Mouse (Mus musculus): ENCODE measurements at regions not wholly inside any gene's neighbourhood (a gene's known extent, or its start where the extent isn't known, plus 50 kb on each side); places are given as distances from the start of the nearest gene placed in this dataset.

DNA sequence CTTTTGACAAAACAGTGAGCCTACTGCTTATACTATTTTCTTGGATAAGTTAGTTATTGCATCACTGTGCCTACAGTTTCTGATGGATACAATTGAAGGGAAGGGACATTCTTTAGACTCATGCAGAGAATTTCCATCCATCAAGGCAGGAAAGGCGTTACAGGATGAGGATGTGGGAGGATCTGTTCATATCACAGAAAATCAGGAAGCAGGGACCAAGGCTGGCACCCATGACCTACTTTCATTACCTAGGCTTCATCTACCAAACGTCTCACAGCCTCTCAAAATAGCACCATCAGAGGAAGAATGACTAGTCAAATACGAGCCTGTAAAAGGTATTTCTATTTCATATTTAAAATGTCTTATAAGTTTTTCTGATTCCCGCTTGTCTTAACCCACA is 56.4 kb downstream of the Fam181b start:
- intact Hi-C loops (cut with DNase I), result no loop called here
- H3K4me3 ChIP-seq, result no peak overlapping the region
- TF ChIP-seq CTCF (IDR thresholded peaks at IDR 0.05), result no peak
- H3K27ac ChIP-seq, result no peak overlapping the region
- no peak for DNase-seq (ENCODE audit: extremely low spot score in 1 of 2, low spot score in 2 of 2)

GRCm38 (mm10) chr7:93147379-93147778 is 67.7 kb downstream of the Fam181b start:
- no peak overlapping the region for H3K27ac ChIP-seq
- intact Hi-C loops (cut with DNase I), result no loop called here
- peak; percentile 2 for TF ChIP-seq CTCF (IDR thresholded peaks at IDR 0.05)
- no peak overlapping the region for H3K4me3 ChIP-seq
- no peak for DNase-seq (ENCODE audit: extremely low spot score in 1 of 2, low spot score in 2 of 2)

GRCm38 (mm10) chr7:93151321-93151720 is 71.7 kb downstream of the Fam181b start:
- Histone ChIP-seq H3K4me3 (no peak overlapping the region), H3K27ac (no peak overlapping the region)
- intact Hi-C loops (cut with DNase I), result no loop called here
- DNase-seq (ENCODE audit: extremely low spot score in 1 of 2, low spot score in 2 of 2), result no peak
- no peak for TF ChIP-seq CTCF (IDR thresholded peaks at IDR 0.05)

- intact Hi-C loops (cut with DNase I), result no loop called here
- no peak for DNase-seq (ENCODE audit: extremely low spot score in 1 of 2, low spot score in 2 of 2)
- Histone ChIP-seq H3K27ac (no peak overlapping the region), H3K4me3 (no peak overlapping the region)
- TF ChIP-seq CTCF (IDR thresholded peaks at IDR 0.05), result no peak
Measured at GRCm38 (mm10) chr7:93197106-93197505, 117.4 kb downstream of the Fam181b start.

Measured in left cerebral cortex, adult 2 months (tissue).